14 mouse cellular contexts compared by ENCODE assay signal in genomic region chr17:84099737-84100136, GRCm38 (mm10).
DNase-seq lines count a peak whose midpoint lies in the region; ATAC-seq and TF ChIP-seq lines count a peak whose summit lies in the region.
"Had no signal": no experiment of that assay in that cellular context is flagged by ENCODE, and none has a peak within 500 bp of the region (broad histone marks: within the 10 kb centered on the region; RNA-seq: fewer than 3 reads in every experiment).

No protein-coding gene starts in this region.

- no peak for ATAC-seq in heart, embryonic 12.5 days (ENCODE audit: insufficient number of reproducible peaks, low FRiP score)
- ATAC-seq in lung, postnatal 0 days: no peak
- ATAC-seq: forebrain, embryonic 15.5 days had no signal

- peaks cover 61% of the 10 kb centered on the region for H3K4me1 ChIP-seq in heart, embryonic 10.5 days
- H3K4me1 ChIP-seq in heart, embryonic 12.5 days (replicated peaks): peaks cover 46% of the 10 kb centered on the region
- H3K4me1 ChIP-seq in lung, postnatal 0 days (ENCODE audit: insufficient read depth, low read depth, low read length): peaks cover 18% of the 10 kb centered on the region; the same call in 1 of the 2 replicates
- peaks cover 71% of the 10 kb centered on the region for H3K4me1 ChIP-seq in embryonic facial prominence, embryonic 10.5 days
- H3K4me1 ChIP-seq in limb, embryonic 10.5 days: peaks cover 51% of the 10 kb centered on the region

- TF ChIP-seq CTCF in lung, postnatal 0 days (IDR thresholded peaks at IDR 0.05): no peak

- no peak overlapping the region for H3K9ac ChIP-seq in heart, embryonic 12.5 days
- no peak overlapping the region for H3K9ac ChIP-seq in lung, postnatal 0 days (replicated peaks; ENCODE audit: low read depth)
- H3K9ac ChIP-seq: embryonic facial prominence, embryonic 13.5 days; forebrain, embryonic 15.5 days; liver, embryonic 15.5 days; midbrain, embryonic 12.5 days had no signal

- WGBS in heart, embryonic 10.5 days: 80% methylated on average over 9 of the region's 9 CpGs
- 77% methylated on average over 9 of the region's 9 CpGs for WGBS in heart, embryonic 12.5 days
- WGBS in lung, postnatal 0 days: 68% methylated on average over 9 of the region's 9 CpGs
- 83% methylated on average over 9 of the region's 9 CpGs for WGBS in embryonic facial prominence, embryonic 10.5 days
- 86% methylated on average over 9 of the region's 9 CpGs for WGBS in limb, embryonic 10.5 days

- no peaks in the 10 kb centered on the region for H3K9me3 ChIP-seq in heart, embryonic 10.5 days
- H3K9me3 ChIP-seq in heart, embryonic 12.5 days (replicated peaks): no peaks in the 10 kb centered on the region
- no peaks in the 10 kb centered on the region for H3K9me3 ChIP-seq in lung, postnatal 0 days (ENCODE audit: low read length)
- no peaks in the 10 kb centered on the region for H3K9me3 ChIP-seq in embryonic facial prominence, embryonic 10.5 days
- no peaks in the 10 kb centered on the region for H3K9me3 ChIP-seq in limb, embryonic 10.5 days (replicated peaks)
- H3K9me3 ChIP-seq: embryonic facial prominence, embryonic 13.5 days; forebrain, embryonic 15.5 days; liver, embryonic 15.5 days; midbrain, embryonic 12.5 days had no signal

- peaks cover 12% of the 10 kb centered on the region for H3K27me3 ChIP-seq in heart, embryonic 10.5 days (ENCODE audit: insufficient read depth, poor library complexity, severe bottlenecking)
- no peaks in the 10 kb centered on the region for H3K27me3 ChIP-seq in heart, embryonic 12.5 days (replicated peaks)
- H3K27me3 ChIP-seq in lung, postnatal 0 days (replicated peaks; ENCODE audit: insufficient read depth, low read length): no peaks in the 10 kb centered on the region
- H3K27me3 ChIP-seq in embryonic facial prominence, embryonic 10.5 days (replicated peaks; ENCODE audit: low read depth, poor library complexity, severe bottlenecking): peaks cover 27% of the 10 kb centered on the region
- H3K27me3 ChIP-seq in limb, embryonic 10.5 days (ENCODE audit: low read depth, poor library complexity, severe bottlenecking): peaks cover 18% of the 10 kb centered on the region
- H3K27me3 ChIP-seq: embryonic facial prominence, embryonic 13.5 days; forebrain, embryonic 15.5 days had no signal

- H3K36me3 ChIP-seq in heart, embryonic 10.5 days: no peaks in the 10 kb centered on the region
- no peaks in the 10 kb centered on the region for H3K36me3 ChIP-seq in heart, embryonic 12.5 days
- no peaks in the 10 kb centered on the region for H3K36me3 ChIP-seq in lung, postnatal 0 days (ENCODE audit: insufficient read depth, low read length)
- H3K36me3 ChIP-seq in embryonic facial prominence, embryonic 10.5 days (replicated peaks): no peaks in the 10 kb centered on the region
- no peaks in the 10 kb centered on the region for H3K36me3 ChIP-seq in limb, embryonic 10.5 days
- H3K36me3 ChIP-seq: embryonic facial prominence, embryonic 13.5 days; forebrain, embryonic 15.5 days; liver, embryonic 15.5 days; midbrain, embryonic 12.5 days had no signal

- no peak for DNase-seq in heart, embryonic 10.5 days (ENCODE audit: low spot score)
- peak; percentile 53 for DNase-seq in lung, postnatal 0 days (ENCODE audit: low spot score)
- DNase-seq in lung, postnatal 25 days (ENCODE audit: low spot score): no peak
- DNase-seq in embryonic facial prominence, embryonic 10.5 days (ENCODE audit: low spot score): no peak
- no peak for DNase-seq in limb, embryonic 10.5 days (ENCODE audit: low spot score)
- DNase-seq in frontal cortex, adult 2 months (ENCODE audit: extremely low spot score in 1 of 2, low spot score in 1 of 2): no peak
- no peak for DNase-seq in cerebellum, adult 9-11 months
- DNase-seq: cerebellum, adult 11 months; thymus, adult 18-20 months had no signal

- no peak overlapping the region for H3K4me2 ChIP-seq in heart, embryonic 12.5 days
- no peak overlapping the region for H3K4me2 ChIP-seq in lung, postnatal 0 days (replicated peaks; ENCODE audit: low read depth, low read length)
- H3K4me2 ChIP-seq: embryonic facial prominence, embryonic 13.5 days; forebrain, embryonic 15.5 days; liver, embryonic 15.5 days; midbrain, embryonic 12.5 days had no signal

- no peak for TF ChIP-seq EP300 in lung, postnatal 0 days (IDR thresholded peaks at IDR 0.05)

- H3K4me3 ChIP-seq in heart, embryonic 10.5 days: no peak overlapping the region
- no peak overlapping the region for H3K4me3 ChIP-seq in heart, embryonic 12.5 days
- no peak overlapping the region for H3K4me3 ChIP-seq in lung, postnatal 0 days (ENCODE audit: low read depth, low read length)
- H3K4me3 ChIP-seq in embryonic facial prominence, embryonic 10.5 days: no peak overlapping the region
- H3K4me3 ChIP-seq in limb, embryonic 10.5 days: no peak overlapping the region
- H3K4me3 ChIP-seq: embryonic facial prominence, embryonic 13.5 days; forebrain, embryonic 15.5 days; liver, embryonic 15.5 days; midbrain, embryonic 12.5 days had no signal

- H3K27ac ChIP-seq in heart, embryonic 10.5 days: 0 out of 2 replicates have a peak overlapping the region, but pooled peaks have one; percentile 65
- no peak overlapping the region for H3K27ac ChIP-seq in heart, embryonic 12.5 days (ENCODE audit: poor library complexity, severe bottlenecking)
- peak overlapping the region; percentile 54; the same call in 1 of the 2 replicates for H3K27ac ChIP-seq in lung, postnatal 0 days (ENCODE audit: low read length)
- H3K27ac ChIP-seq in embryonic facial prominence, embryonic 10.5 days (replicated peaks): peak overlapping the region; percentile 68; the same call in 1 of the 2 replicates
- peak overlapping the region; percentile 68; the same call in 1 of the 2 replicates for H3K27ac ChIP-seq in limb, embryonic 10.5 days
- H3K27ac ChIP-seq: embryonic facial prominence, embryonic 13.5 days; liver, embryonic 15.5 days; midbrain, embryonic 12.5 days had no signal
